Mouse (Mus musculus) ovary, postnatal 10 days (tissue): ENCODE data around the gene Speer4f1.
"Not testable (repeated sequence)": the region's sequence is repeated elsewhere in the genome, so short reads cannot be mapped to it uniquely, and the experiment has no call there.

Source experiments
- DNase-seq: peaks from one replicate; pipeline ENCODE4 v3.0.0; 2022; ENCODE audit warnings: low spot score

The Speer4f1 gene

DNA sequence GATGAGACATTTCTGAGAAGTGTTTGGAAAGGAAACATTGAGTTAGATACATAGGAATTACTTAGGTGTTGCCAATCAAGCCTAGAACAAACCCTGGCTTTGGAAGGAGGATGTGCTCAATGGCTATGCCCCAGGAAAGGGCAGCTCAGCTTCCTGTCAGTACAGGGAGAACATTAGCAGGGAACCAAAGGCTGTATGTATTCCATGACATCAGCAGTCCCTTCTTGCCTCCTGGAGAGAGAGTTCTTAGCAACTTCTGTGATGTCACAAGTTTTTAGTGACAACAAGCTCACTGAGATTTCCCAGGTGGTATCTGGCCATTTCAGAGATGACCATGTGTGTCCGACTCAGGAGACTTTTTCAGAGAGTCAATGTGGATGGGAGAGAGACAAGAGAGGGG, at the start of gene Speer4f1:
Gene Speer4f1, plus strand, starts transcription at position 301 of the 400 bp plus-strand sequence.
- not testable (repeated sequence) for DNase-seq

DNA sequence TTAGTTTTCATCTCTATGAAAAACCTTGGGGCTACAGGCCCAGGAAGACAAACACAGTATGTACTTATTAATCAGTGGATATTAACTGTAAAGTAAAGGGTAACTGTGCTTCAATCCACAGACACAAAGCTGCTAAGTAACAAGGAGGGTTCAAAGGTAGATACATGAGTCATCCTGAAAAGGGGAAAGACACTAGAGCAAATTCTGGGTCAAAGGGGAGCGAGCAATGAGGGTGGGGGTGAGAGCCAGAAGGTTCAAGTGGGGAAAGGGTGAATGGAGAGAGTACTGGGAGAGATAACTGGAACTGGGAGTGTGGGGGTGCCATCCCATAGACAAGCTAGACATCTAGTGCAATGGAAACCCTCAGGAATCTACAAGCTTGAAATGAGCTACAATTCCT, 49.0 kb upstream of the Speer4f1 start:
- DNase-seq = no peak

DNA sequence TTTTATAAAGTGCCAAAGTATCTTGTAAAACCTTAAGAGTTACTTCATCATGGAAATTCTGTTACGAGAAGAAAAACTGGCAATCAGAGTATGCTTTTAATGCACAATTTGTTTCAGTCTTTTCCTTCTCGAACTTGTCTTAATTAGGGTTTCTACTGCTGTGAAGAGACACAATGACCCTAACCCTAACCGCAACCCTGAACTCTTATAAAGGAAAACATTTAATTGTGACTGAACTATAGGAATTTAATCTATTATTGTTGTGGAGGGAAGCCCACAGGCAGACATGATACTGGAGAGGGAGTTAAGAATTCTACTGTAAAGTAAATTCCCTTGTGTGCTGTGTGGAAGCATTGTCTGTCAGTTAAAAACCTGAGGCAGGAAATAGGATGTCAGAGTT, 41.2 kb upstream of the Speer4f1 start:
- no peak for DNase-seq

DNA sequence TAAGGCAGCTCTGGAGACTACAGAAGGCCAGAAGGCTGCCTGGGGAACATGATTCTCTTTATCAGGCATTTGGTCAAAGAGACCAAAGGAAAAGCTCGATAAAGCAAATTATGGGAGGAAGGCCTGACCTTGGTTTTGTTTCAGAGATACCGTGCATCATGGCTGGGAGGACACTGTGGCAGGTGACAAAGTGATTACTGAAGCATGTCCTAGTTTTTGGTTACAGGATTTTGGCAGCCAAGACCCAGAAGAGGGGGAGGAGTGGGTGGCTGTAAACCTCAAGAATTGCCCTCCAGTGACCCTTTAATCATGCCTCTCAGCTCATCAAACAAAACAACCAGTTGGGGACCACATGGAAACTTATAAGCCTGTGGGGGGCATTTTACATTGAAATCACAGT, 39.7 kb upstream of the Speer4f1 start:
- DNase-seq = no peak

DNA sequence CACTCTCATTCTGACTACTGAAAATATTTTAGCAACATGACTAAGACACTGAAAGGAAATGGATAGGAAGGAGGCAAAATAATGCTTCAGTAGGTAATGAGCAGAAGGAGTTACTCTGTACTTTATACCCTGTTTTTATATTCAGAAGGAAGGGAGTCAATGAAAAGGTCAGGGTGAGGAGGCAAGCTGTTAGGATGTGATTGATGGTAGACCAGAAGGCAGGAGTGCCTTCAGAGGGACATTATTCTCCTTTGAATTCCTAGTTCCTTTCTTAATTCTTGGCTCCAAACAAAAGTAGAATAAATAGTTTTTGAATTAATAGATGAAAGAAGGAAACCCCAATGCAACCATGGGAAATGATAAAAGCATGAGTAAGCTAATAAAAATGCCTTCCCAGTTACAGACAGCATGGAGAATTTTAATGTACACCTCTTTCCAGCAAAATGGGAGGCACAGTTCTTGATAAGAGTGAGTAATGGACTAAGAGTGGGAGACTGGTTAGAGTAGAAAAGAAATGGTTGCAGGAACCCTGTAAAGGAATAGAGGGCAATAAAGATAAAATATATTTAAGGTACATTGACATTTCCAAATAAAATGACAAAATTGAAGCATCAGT, 36.3 kb upstream of the Speer4f1 start:
- DNase-seq = no peak

DNA sequence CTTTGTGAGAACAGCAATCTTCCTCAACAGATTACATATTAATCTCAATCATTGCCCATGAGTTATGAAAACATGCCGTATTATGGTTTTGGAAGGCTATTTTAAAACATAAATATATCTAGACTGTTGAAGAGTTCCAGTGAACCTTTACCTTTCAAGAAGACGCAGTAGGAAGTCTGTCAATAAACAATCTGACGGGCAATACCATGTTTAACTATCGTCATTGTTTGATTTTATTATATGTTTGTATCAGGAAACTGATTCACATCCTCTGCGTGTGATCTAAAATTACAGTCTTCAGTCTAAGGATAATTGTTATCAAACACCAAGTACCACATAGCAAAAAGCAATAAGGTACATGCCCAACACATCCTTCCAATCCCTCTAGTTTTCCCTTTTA, 21.8 kb upstream of the Speer4f1 start:
- DNase-seq = no peak

DNA sequence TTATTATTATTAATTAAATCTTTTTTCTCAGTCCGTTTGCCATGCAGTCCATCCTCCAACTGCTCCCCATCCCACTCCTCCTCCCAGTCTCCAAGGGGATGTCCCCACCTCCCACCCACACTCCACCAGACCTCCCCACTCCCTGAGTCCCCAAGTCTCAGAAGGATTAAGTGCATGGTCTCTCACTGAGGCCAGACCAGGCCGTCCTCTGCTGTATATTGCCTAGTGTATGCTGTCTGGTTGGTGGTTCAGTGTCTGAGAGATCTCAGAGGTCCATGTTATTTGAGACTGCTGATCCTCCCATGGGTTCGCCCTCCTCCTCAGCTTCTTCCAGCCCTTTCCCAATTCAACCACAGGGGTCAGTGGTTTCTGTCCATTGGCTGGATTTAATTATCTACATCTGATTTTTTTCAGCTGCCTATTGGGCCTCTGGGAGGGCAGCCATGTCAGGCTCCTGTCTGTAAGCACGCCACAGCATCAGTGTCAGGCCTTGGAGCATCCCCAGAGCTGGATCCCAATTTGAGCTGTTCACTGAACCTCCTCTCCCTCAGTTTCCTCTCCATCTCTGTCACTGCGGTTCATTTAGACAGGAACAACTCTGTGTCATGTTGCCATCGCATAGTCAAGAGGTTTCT, 20.8 kb upstream of the Speer4f1 start:
- DNase-seq = no peak

DNA sequence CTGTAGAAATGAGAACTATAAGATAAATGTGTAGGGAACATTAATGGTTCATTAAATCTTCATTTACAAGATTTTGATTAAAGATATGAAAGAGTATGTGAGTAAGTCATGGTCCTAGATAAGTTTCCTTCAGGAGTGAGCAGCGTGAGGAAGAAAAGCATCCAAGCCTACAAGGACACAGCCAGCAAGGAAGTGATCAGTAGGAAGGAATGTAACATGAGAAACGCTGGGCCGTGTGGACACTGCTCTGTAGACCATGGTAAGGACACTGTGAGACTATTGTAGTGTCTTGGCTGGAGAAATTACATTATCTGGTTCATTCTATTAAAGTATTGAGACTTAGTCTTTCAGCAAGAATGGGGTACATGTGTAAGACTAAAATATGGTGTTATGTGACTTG, 19.2 kb upstream of the Speer4f1 start:
- DNase-seq = no peak

DNA sequence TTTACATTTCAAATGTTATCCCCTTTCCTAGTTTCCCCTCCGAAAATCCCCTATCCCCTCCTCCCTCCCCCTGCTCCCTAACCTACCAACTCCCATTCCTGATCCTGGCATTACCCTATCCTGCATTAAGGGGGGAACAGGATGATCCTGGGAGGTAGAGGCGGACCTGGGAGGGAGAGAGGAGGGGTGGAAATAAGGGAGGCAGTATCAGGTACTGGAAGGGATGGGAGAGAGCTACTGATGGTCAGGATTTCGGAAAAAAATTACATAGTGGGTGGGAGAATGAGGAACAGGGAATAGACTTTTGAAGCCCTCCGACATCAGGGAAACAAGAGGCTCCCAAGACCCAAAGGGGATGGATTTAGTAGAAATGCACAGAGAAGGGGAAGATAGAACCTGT, 7.8 kb upstream of the Speer4f1 start:
- DNase-seq = not testable (repeated sequence)

DNA sequence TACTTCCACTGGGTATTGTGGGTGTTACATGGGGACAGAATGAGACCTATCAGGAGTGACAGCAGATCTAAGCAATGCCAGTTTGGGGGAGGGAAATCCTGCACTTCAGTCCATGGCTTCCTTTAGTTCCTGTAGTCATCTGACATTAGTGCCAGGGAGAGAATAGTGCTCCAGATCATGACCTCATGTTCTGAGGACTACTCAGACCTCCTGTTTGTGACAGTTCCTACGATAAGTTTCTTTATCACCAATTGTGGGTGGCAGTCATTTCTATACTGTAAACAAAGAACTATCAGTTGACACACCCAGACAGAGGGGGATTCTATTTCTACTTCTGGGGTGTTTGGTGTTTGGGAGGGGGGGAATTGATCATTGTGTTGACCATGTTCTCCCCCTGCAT, 578 bp downstream of the Speer4f1 start:
- no peak for DNase-seq

DNA sequence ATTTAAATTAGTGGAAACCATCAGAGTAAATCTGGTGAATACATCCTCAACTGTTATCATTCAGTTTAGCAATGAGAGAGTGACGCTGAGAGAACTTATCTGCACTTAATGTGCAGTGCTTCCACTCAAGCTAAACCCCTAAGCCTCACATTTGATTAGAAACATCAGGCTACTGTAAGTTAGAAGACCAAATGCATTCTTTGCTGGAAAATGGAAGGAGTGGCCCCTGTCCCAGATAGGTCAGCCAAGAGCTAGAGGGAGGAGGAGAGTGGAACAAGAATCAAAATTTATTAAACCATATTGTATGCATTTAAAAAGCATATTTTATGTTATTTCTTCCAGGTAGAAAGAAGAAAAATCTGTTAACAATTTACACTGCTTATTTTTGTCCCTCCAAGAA, 14.0 kb downstream of the Speer4f1 start:
- DNase-seq = no peak

DNA sequence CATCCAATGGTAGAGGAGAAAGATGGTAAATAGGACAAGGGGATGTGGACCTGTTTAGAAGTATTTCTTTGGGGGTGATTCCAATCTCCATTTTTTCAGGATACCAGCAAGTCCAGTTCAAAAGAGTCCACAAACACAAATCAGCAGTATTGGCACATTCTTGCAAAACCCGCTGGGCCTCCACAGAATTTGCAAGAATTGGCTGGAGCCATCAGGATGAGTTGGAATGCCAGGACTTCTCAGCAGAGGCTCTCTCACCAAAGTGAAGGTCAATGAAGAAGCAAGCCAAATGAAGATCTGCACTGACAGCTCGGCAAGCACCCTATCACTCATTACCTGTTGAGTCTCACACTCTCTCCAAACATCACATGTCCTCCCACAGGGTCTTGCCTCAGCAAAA, 19.7 kb downstream of the Speer4f1 start:
- DNase-seq = no peak

DNA sequence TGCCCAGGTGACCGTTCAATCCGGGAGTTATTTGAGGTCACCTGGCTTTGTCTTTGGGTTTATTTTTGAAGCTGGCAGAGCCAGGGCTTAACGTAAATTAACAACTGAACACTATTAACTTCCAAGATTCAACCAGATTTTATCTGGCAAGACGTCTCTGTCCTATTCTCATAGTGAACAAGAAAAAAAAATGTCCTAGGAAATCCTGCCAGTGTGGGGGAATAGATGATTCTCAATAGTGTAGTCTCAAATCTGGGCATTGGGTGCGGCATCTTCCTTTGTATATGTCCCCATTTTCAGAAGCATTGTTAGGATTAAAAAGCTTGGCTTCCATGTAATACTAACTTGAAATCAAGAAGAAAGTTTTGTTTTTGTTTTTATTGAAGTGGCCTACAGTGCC, 20.8 kb downstream of the Speer4f1 start:
- no peak for DNase-seq

DNA sequence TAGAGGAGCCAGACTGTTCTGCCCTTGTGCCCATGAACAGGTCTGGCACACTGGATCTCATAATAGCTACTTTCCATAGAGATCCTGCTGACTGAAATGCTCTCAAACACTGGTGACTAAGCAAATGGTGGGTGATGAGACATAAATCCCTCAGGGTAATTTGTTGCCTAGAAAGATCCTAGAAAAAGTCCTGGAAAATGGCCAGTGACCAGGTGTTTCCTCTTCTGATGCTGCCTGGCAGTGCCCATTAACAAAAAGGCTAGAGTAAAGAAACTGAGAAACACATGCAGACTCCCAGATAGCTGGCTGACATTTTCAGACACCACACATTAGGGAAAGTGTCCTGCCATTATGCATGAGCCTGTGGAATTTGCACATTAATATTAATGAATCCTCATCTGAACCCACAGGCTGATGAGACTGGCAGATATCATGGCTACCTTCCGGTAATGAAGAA, 24.0 kb downstream of the Speer4f1 start:
- DNase-seq = no peak

DNA sequence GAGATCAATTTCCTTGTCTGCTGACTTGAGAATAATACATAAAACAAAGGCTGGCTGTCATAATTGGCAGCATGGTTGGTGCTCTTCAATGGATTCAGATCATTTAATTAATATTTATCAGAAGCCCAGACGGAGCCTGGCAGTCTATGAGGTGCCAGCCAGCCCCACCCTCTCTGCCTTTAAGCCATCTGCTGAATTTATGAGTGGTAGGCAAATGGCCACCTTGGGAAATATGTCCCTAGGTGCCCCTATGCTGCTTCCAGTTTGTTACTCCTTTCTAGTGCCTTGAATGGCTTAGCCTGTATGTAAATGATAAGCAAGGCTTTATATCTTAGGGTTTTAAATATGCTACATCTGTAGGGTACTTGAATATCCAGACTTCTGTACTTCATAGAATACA, 25.0 kb downstream of the Speer4f1 start:
- DNase-seq = no peak

DNA sequence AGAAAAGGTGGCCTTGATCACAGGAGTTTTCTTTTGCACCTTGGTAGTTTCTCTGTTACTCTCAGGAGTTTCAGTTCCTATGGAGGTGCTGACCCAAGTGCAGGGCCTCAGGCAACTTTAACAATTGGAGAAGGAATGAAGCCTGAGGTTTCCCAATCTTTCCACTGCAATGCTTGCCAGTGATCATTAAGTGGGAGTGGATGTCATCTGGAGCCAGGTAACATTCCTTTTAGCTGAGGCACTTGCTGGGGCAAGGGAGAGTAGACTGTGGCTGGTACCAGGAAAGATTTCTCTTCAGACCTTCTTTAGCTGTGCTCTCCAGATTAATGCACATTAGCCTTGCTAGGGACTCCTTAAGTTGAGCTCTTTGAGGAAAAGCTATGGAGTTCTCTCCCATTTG, 29.6 kb downstream of the Speer4f1 start:
- DNase-seq = no peak

DNA sequence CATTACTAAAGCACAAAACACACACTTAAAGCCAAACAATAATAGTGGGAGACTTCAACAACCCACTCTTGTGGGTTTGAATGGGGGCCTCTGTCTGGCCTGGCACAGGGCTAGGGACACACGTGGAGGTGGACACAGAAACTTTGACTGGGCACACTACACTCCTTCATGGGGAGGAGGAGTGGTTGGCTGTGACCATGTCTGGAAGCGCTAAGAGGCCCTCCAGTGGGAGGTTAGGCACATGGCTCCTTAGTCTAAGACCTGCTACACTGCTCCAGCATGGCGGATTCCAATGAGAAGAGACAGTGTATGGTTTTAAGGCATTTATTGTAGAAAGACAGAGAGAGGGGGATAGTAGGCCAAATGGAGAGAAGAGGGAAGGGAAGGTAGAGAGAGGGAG, 32.1 kb downstream of the Speer4f1 start:
- no peak for DNase-seq
